Mouse (Mus musculus) midbrain, embryonic 13.5 days (tissue): ENCODE measurements around the gene Slc43a1. TPM values are rescaled to one million over a fixed set of nuclear protein-coding genes. Genes with fewer than 3 reads are reported as not detected.

Experiments used
- ATAC-seq: fragments of 200-750 bp; cut with Nextera tagmentation; 2 replicates; pipeline ENCODE4 v1.8.0; 2017; ENCODE audit warnings: mild to moderate bottlenecking, moderate TSS enrichment, moderate library complexity
- H3K27ac ChIP-seq: fragments of 300-500 bp; sonication (generic); 2 replicates; pipeline ENCODE4 v1.5.1; 2015; ENCODE audit warnings: inconsistent platforms, mild to moderate bottlenecking, moderate library complexity
- H3K27me3 ChIP-seq: fragments of 300-500 bp; sonication (generic); 2 replicates; pipeline ENCODE4 v1.6.1; 2015; ENCODE audit warnings: mild to moderate bottlenecking, inconsistent platforms
- H3K36me3 ChIP-seq: fragments of 300-500 bp; sonication (generic); 2 replicates; pipeline ENCODE4 v1.6.1; 2015; ENCODE audit warnings: mild to moderate bottlenecking, inconsistent platforms
- H3K4me1 ChIP-seq: fragments of 300-500 bp; sonication (generic); replicated peaks from 2 replicates; pipeline ENCODE4 v1.6.1; 2015; ENCODE audit warnings: inconsistent platforms
- H3K4me2 ChIP-seq: fragments of 300-500 bp; sonication (generic); replicated peaks from 2 replicates; pipeline ENCODE4 v1.6.1; 2015; ENCODE audit warnings: moderate library complexity, mild to moderate bottlenecking, inconsistent platforms
- H3K4me3 ChIP-seq: fragments of 300-500 bp; sonication (generic); replicated peaks from 2 replicates; pipeline ENCODE4 v1.5.1; 2015; ENCODE audit warnings: mild to moderate bottlenecking, inconsistent platforms
- H3K9ac ChIP-seq: fragments of 300-500 bp; sonication (generic); replicated peaks from 2 replicates; pipeline ENCODE4 v1.6.1; 2015; ENCODE audit warnings: mild to moderate bottlenecking, inconsistent platforms
- H3K9me3 ChIP-seq: fragments of 300-500 bp; sonication (generic); 2 replicates; pipeline ENCODE4 v1.6.1; 2016; ENCODE audit warnings: mild to moderate bottlenecking, inconsistent platforms
- WGBS: fragments of 180-500 bp; shearing (Covaris S2); methylation state at CpG from one replicate; pipeline ENCODE4 v1.1.7; 2015; 5-methylcytosine and 5-hydroxymethylcytosine counted together
- polyA plus RNA-seq: library from polyadenylated mRNA; unstranded; fragments of >200 nt; fragmentation: Nextera tagmentation; extraction: Ambion mirVana; gene quantifications from 2 replicates; pipeline ENCODE4 v1.2.1, GENCODE M21; 2015

The Slc43a1 gene
- polyA plus RNA-seq, 1 experiment from 2014 or later: 3.3 TPM

- no peaks in the 10 kb centered on the region for H3K36me3 ChIP-seq
- H3K4me3 ChIP-seq: no peak overlapping the region
- no peak overlapping the region for H3K9ac ChIP-seq
- H3K4me2 ChIP-seq: no peak overlapping the region
- no peak overlapping the region for H3K27ac ChIP-seq
- WGBS: 67% methylated on average over 8 of the region's 8 CpGs
- no peak for ATAC-seq
- peaks cover 57% of the 10 kb centered on the region for H3K27me3 ChIP-seq
- no peaks in the 10 kb centered on the region for H3K9me3 ChIP-seq
- peaks cover 27% of the 10 kb centered on the region for H3K4me1 ChIP-seq
Observed at GRCm38 (mm10) chr2:84837107-84837506, 1.5 kb upstream of the Slc43a1 start.

- Histone ChIP-seq H3K9ac (no peak overlapping the region), H3K27ac (no peak overlapping the region), H3K4me1 (peaks cover 27% of the 10 kb centered on the region), H3K4me3 (no peak overlapping the region), H3K36me3 (no peaks in the 10 kb centered on the region), H3K27me3 (peaks cover 58% of the 10 kb centered on the region), H3K4me2 (no peak overlapping the region), H3K9me3 (no peaks in the 10 kb centered on the region)
- ATAC-seq: no peak
- 30% methylated on average over 9 of the region's 9 CpGs for WGBS
Observed at GRCm38 (mm10) chr2:84837817-84838592, 645 bp upstream of the Slc43a1 start.

- Histone ChIP-seq H3K4me3 (peak overlapping the region; percentile 49), H3K9ac (peak overlapping the region; percentile 65), H3K27me3 (peaks cover 58% of the 10 kb centered on the region), H3K4me2 (peak overlapping the region; percentile 91), H3K27ac (no peak overlapping the region), H3K9me3 (no peaks in the 10 kb centered on the region), H3K4me1 (peaks cover 27% of the 10 kb centered on the region), H3K36me3 (no peaks in the 10 kb centered on the region)
- WGBS: under 1% methylated on average over 47 of the region's 47 CpGs
- peak; percentile 3; the same call in 1 of the 2 replicates for ATAC-seq
Observed at GRCm38 (mm10) chr2:84838993-84839980, 637 bp downstream of the Slc43a1 start.

GRCm38 (mm10) chr2:84840016-84840747, 1.5 kb downstream of the Slc43a1 start:
- Histone ChIP-seq H3K4me1 (peaks cover 27% of the 10 kb centered on the region), H3K9ac (peak overlapping the region; percentile 65), H3K4me2 (peak overlapping the region; percentile 91), H3K36me3 (no peaks in the 10 kb centered on the region), H3K27ac (no peak overlapping the region), H3K27me3 (peaks cover 58% of the 10 kb centered on the region), H3K4me3 (peak overlapping the region; percentile 49), H3K9me3 (no peaks in the 10 kb centered on the region)
- ATAC-seq: peak; percentile 91
- WGBS: under 1% methylated on average over 54 of the region's 54 CpGs

- Histone ChIP-seq H3K4me2 (peak overlapping the region; percentile 91), H3K27ac (no peak overlapping the region), H3K4me3 (peak overlapping the region; percentile 49), H3K36me3 (no peaks in the 10 kb centered on the region), H3K27me3 (peaks cover 53% of the 10 kb centered on the region), H3K9ac (peak overlapping the region; percentile 65), H3K4me1 (peaks cover 27% of the 10 kb centered on the region), H3K9me3 (no peaks in the 10 kb centered on the region)
- ATAC-seq: no peak
- WGBS: 8% methylated on average over 17 of the region's 17 CpGs
Observed at GRCm38 (mm10) chr2:84840748-84841563, 2.3 kb downstream of the Slc43a1 start.

- Histone ChIP-seq H3K9me3 (no peaks in the 10 kb centered on the region), H3K27me3 (peaks cover 52% of the 10 kb centered on the region), H3K4me1 (peaks cover 27% of the 10 kb centered on the region), H3K9ac (no peak overlapping the region), H3K36me3 (no peaks in the 10 kb centered on the region), H3K4me3 (no peak overlapping the region), H3K4me2 (0 out of 2 replicates have a peak overlapping the region, but pooled peaks have one; percentile 91), H3K27ac (no peak overlapping the region)
- no peak for ATAC-seq
Observed at GRCm38 (mm10) chr2:84841905-84842304, 3.3 kb downstream of the Slc43a1 start.

GRCm38 (mm10) chr2:84843654-84844053, 5.0 kb downstream of the Slc43a1 start:
- peaks cover 26% of the 10 kb centered on the region for H3K4me1 ChIP-seq
- H3K9ac ChIP-seq: no peak overlapping the region
- H3K36me3 ChIP-seq: no peaks in the 10 kb centered on the region
- ATAC-seq: no peak
- no peak overlapping the region for H3K4me3 ChIP-seq
- H3K27ac ChIP-seq: no peak overlapping the region
- WGBS: 88% methylated on average over 6 of the region's 6 CpGs
- H3K4me2 ChIP-seq: no peak overlapping the region
- H3K27me3 ChIP-seq: peaks cover 35% of the 10 kb centered on the region
- no peaks in the 10 kb centered on the region for H3K9me3 ChIP-seq

- H3K4me2 ChIP-seq: no peak overlapping the region
- no peak for ATAC-seq
Observed at GRCm38 (mm10) chr2:84845226-84845625, 6.6 kb downstream of the Slc43a1 start.

GRCm38 (mm10) chr2:84850407-84851129, 11.9 kb downstream of the Slc43a1 start:
- Histone ChIP-seq H3K4me1 (peaks cover 4% of the 10 kb centered on the region), H3K27me3 (no peaks in the 10 kb centered on the region), H3K4me3 (no peak overlapping the region), H3K27ac (no peak overlapping the region), H3K4me2 (no peak overlapping the region), H3K9me3 (no peaks in the 10 kb centered on the region), H3K36me3 (no peaks in the 10 kb centered on the region), H3K9ac (no peak overlapping the region)
- ATAC-seq: no peak
- 64% methylated on average over 7 of the region's 7 CpGs for WGBS

More at GRCm38 (mm10) chr2:84845226-84845625, 6.6 kb downstream of the Slc43a1 start:
- WGBS: 85% methylated on average over 1 of the region's 1 CpGs
- H3K4me3 ChIP-seq: no peak overlapping the region
- H3K36me3 ChIP-seq: no peaks in the 10 kb centered on the region
- no peaks in the 10 kb centered on the region for H3K9me3 ChIP-seq
- H3K27me3 ChIP-seq: peaks cover 19% of the 10 kb centered on the region
- H3K27ac ChIP-seq: no peak overlapping the region
- no peak overlapping the region for H3K9ac ChIP-seq
- peaks cover 10% of the 10 kb centered on the region for H3K4me1 ChIP-seq

GRCm38 (mm10) chr2:84851130-84852040, 12.7 kb downstream of the Slc43a1 start:
- ATAC-seq: peak; percentile 49; the same call in 1 of the 2 replicates
- Histone ChIP-seq H3K9me3 (no peaks in the 10 kb centered on the region), H3K4me2 (peak overlapping the region; percentile 21), H3K4me3 (no peak overlapping the region), H3K36me3 (no peaks in the 10 kb centered on the region), H3K27me3 (no peaks in the 10 kb centered on the region), H3K9ac (no peak overlapping the region), H3K4me1 (peaks cover 4% of the 10 kb centered on the region), H3K27ac (no peak overlapping the region)
- WGBS: 30% methylated on average over 23 of the region's 23 CpGs
